Mouse (Mus musculus): ENCODE measurements around the gene Ppp6r2.

GRCm38 (mm10) chr15:89316146-89316545 is 104.8 kb downstream of the Ppp6r2 start:
- TF ChIP-seq CTCF (IDR thresholded peaks at IDR 0.05; ENCODE audit: borderline replicate concordance, control insufficient read depth, extremely low read depth, insufficient read depth, low read length, poor library complexity) (peak; percentile 57; the same call in 1 of the 2 replicates), POLR2A (IDR thresholded peaks at IDR 0.05; ENCODE audit: control insufficient read depth, extremely low read depth, insufficient read depth, low read length, poor library complexity) (no peak)

Measured in thymus, adult 2 months (tissue).